Mouse (Mus musculus) MEL (cell line): Measurements from ENCODE around the gene Six4. TPM values are rescaled to one million over a fixed set of nuclear protein-coding genes. Genes with fewer than 3 reads are reported as not detected.

ENCODE experiments used
- DNase-seq: peaks from one replicate; pipeline ENCODE4 v3.0.0; 2011; ENCODE audit warnings: low read depth, low spot score
- H3K27ac ChIP-seq: 2 replicates; pipeline ENCODE4 v1.5.1; 2012; ENCODE audit warnings: low read depth, mild to moderate bottlenecking, control low read depth, low read length, moderate library complexity; ENCODE audit not compliant: control insufficient read depth
- H3K27me3 ChIP-seq, 2 experiments: fragments of 150-350 bp in 1 of 2; sonication (generic) in 1 of 2; 2 replicates each; pipeline ENCODE4 v1.6.1; 2012; ENCODE audit warnings: low read length in 2 of 2, mild to moderate bottlenecking in 2 of 2, improper control_type of control experiment in 1 of 2, moderate library complexity in 1 of 2; ENCODE audit not compliant: insufficient read depth in 2 of 2, control insufficient read depth in 1 of 2
- H3K36me3 ChIP-seq, 2 experiments: 2 replicates each; pipeline ENCODE4 v1.6.1; 2012 to 2014; ENCODE audit warnings: low read length in 2 of 2, improper control_type of control experiment in 1 of 2, inconsistent platforms in 1 of 2, mild to moderate bottlenecking in 1 of 2; ENCODE audit not compliant: insufficient read depth in 2 of 2, control insufficient read depth in 1 of 2
- H3K4me1 ChIP-seq, 2 experiments: fragments of 150-350 bp in 1 of 2; sonication (generic) in 1 of 2; 2 replicates each; pipeline ENCODE4 v1.6.1; 2012; ENCODE audit warnings: low read length in 2 of 2, improper control_type of control experiment in 1 of 2, mild to moderate bottlenecking in 1 of 2; ENCODE audit not compliant: insufficient read depth in 2 of 2, control insufficient read depth in 1 of 2
- H3K4me3 ChIP-seq, 2 experiments: fragments of 150-350 bp in 1 of 2; sonication (generic) in 1 of 2; 2 replicates each; pipeline ENCODE4 v1.5.1; 2012; ENCODE audit warnings: low read depth in 2 of 2, low read length in 2 of 2, mild to moderate bottlenecking in 2 of 2, moderate library complexity in 2 of 2, control low read depth in 1 of 2, improper control_type of control experiment in 1 of 2; ENCODE audit not compliant: control insufficient read depth in 1 of 2, insufficient read depth in 1 of 2
- H3K79me2 ChIP-seq: 2 replicates; pipeline ENCODE4 v1.6.1; 2012; ENCODE audit warnings: mild to moderate bottlenecking, low read length, moderate library complexity; ENCODE audit not compliant: control insufficient read depth, poor library complexity, insufficient read depth
- H3K9ac ChIP-seq: 2 replicates; pipeline ENCODE4 v1.6.1; 2012; ENCODE audit warnings: low read depth, mild to moderate bottlenecking, control low read depth, low read length, moderate library complexity; ENCODE audit not compliant: control insufficient read depth, poor library complexity, severe bottlenecking
- H3K9me3 ChIP-seq: fragments of 150-350 bp; sonication (generic); replicated peaks from 2 replicates; pipeline ENCODE4 v1.6.1; 2012; ENCODE audit warnings: mild to moderate bottlenecking, low read length, improper control_type of control experiment, moderate library complexity; ENCODE audit not compliant: insufficient read depth
- CHD1 ChIP-seq: IDR thresholded peaks from 2 replicates; pipeline ENCODE4 v1.6.1; 2012; ENCODE audit warnings: low read depth, mild to moderate bottlenecking, inconsistent platforms, low read length, improper control_type of control experiment
- CHD2 ChIP-seq: IDR thresholded peaks from 2 replicates; pipeline ENCODE4 v1.6.1; 2011; ENCODE audit warnings: low read length, improper control_type of control experiment
- E2F4 ChIP-seq: IDR thresholded peaks from 2 replicates; pipeline ENCODE4 v1.6.1; 2011; ENCODE audit warnings: low read depth, low read length, improper control_type of control experiment, borderline replicate concordance
- EP300 ChIP-seq, 2 experiments: IDR thresholded peaks; 2 replicates each; pipeline ENCODE4 v1.6.1; 2011; ENCODE audit warnings: improper control_type of control experiment in 2 of 2, low read length in 2 of 2, low read depth in 1 of 2, mild to moderate bottlenecking in 1 of 2
- ETS1 ChIP-seq: IDR thresholded peaks from 2 replicates; pipeline ENCODE4 v1.6.1; 2012; ENCODE audit warnings: low read depth, mild to moderate bottlenecking, inconsistent platforms, low read length, improper control_type of control experiment, moderate library complexity
- GABPA ChIP-seq: IDR thresholded peaks from 2 replicates; pipeline ENCODE4 v1.6.1; 2012; ENCODE audit warnings: low read depth, mild to moderate bottlenecking, inconsistent platforms, low read length, improper control_type of control experiment, moderate library complexity
- GATA1 ChIP-seq: IDR thresholded peaks from 2 replicates; pipeline ENCODE4 v1.6.1; 2011; ENCODE audit warnings: low read depth, low read length, improper control_type of control experiment
- MAFK ChIP-seq: IDR thresholded peaks from 2 replicates; pipeline ENCODE4 v1.6.1; 2011; ENCODE audit warnings: low read depth, mild to moderate bottlenecking, low read length, improper control_type of control experiment, borderline replicate concordance
- MEF2A ChIP-seq: IDR thresholded peaks from 2 replicates; pipeline ENCODE4 v1.6.1; 2014; ENCODE audit warnings: low read depth, mild to moderate bottlenecking, inconsistent platforms, low read length, improper control_type of control experiment; ENCODE audit not compliant: poor library complexity, insufficient replicate concordance, severe bottlenecking; ENCODE audit errors: extremely low read depth
- MYB ChIP-seq: IDR thresholded peaks from 2 replicates; pipeline ENCODE4 v1.6.1; 2011; ENCODE audit warnings: mild to moderate bottlenecking, low read depth, low read length, improper control_type of control experiment
- NELFE ChIP-seq: IDR thresholded peaks from 2 replicates; pipeline ENCODE4 v1.6.1; 2011; ENCODE audit warnings: low read depth, low read length, improper control_type of control experiment
- NRF1 ChIP-seq: IDR thresholded peaks from 2 replicates; pipeline ENCODE4 v1.6.1; 2014; ENCODE audit warnings: low read depth, mild to moderate bottlenecking, inconsistent platforms, low read length, improper control_type of control experiment, moderate library complexity; ENCODE audit not compliant: poor library complexity, insufficient read depth, severe bottlenecking
- RAD21 ChIP-seq: IDR thresholded peaks from 2 replicates; pipeline ENCODE4 v1.6.1; 2011; ENCODE audit warnings: mild to moderate bottlenecking, low read depth, low read length, improper control_type of control experiment
- SIN3A ChIP-seq: IDR thresholded peaks from 2 replicates; pipeline ENCODE4 v1.6.1; 2012; ENCODE audit warnings: low read length, improper control_type of control experiment, inconsistent platforms
- TCF12 ChIP-seq: IDR thresholded peaks from 2 replicates; pipeline ENCODE4 v1.6.1; 2014; ENCODE audit warnings: low read depth, mild to moderate bottlenecking, inconsistent platforms, low read length, improper control_type of control experiment, moderate library complexity
- USF2 ChIP-seq, 2 experiments: IDR thresholded peaks; 2 replicates each; pipeline ENCODE4 v1.6.1; 2011 to 2012; ENCODE audit warnings: improper control_type of control experiment in 2 of 2, low read length in 2 of 2, borderline replicate concordance in 1 of 2, inconsistent platforms in 1 of 2, low read depth in 1 of 2, mild to moderate bottlenecking in 1 of 2; ENCODE audit not compliant: insufficient read depth in 1 of 2
- ZC3H11A ChIP-seq: IDR thresholded peaks from 2 replicates; pipeline ENCODE4 v1.6.1; 2012; ENCODE audit warnings: low read depth, mild to moderate bottlenecking, inconsistent platforms, low read length, improper control_type of control experiment
- polyA plus RNA-seq, 2 experiments: library from polyadenylated mRNA; stranded (reverse) in 1 of 2; unstranded in 1 of 2; fragments of >175 nt in 1 of 2; fragments of >200 nt in 1 of 2; gene quantifications; 2 replicates each; pipeline versions ENCODE4 v1.2.1 to v1.2.4; 2012; ENCODE audit warnings: low replicate concordance in 2 of 2, low read depth in 1 of 2; ENCODE audit not compliant: insufficient read length in 2 of 2, insufficient read depth in 1 of 2, missing spikeins in 1 of 2
- total RNA-seq: library from RNA; depleted of rRNA; stranded (reverse); fragments of 300-350 nt; gene quantifications from 2 replicates; pipeline ENCODE4 v1.2.3, GENCODE M21; 2012

Gene Six4
- total and polyA plus RNA-seq, 3 experiments = not detected

DNA sequence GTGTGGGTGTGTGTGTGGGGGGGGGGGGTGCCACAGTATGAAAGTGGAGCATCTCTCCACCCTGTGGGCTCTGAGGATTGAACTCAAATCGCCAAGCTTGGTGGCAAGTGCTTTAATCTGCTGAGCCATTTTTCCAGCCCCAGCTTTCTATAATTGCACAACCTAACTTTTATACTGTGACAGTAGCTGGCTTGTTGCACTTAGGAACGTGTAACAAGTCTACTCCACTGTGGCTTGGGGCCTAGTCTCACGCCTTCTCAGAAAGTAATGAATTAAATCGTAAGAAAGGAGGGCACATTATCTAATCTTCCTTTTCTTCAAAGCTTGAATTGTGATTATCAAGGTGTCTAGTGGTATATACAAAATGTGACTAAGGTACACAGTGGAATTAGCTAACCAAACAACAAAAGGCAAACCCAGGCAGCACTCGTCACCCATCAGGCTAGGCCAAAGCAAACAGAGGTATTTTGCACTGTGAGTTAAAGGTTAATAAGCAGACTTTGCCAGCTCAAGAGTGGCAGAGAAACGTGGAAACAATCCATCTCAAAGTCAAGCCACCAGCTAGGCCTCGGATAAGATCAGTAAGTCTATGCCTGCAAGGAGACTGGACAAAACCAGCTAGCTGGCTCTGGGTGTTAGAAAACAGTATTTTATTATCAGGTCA lies 22.5 kb downstream of the Six4 start:
- Histone ChIP-seq H3K79me2 (no peaks in the 10 kb centered on the region), H3K27me3 (no peaks in the 10 kb centered on the region), H3K4me1 (peaks cover 0 to 4% of the 10 kb centered on the region in 2 experiments; a peak in 1 of 4 replicates), H3K9me3 (no peaks in the 10 kb centered on the region), H3K27ac (no peak overlapping the region), H3K4me3 (no peak overlapping the region), H3K36me3 (peaks cover 0 to 3% of the 10 kb centered on the region in 2 experiments; a peak in 1 of 4 replicates), H3K9ac (no peak overlapping the region)
- DNase-seq = no peak
- no peak for TF ChIP-seq CHD2
- TF ChIP-seq NRF1 = no peak
- no peak for TF ChIP-seq MAFK
- TF ChIP-seq MEF2A = no peak
- no peak for TF ChIP-seq TCF12
- TF ChIP-seq E2F4 = no peak
- no peak for TF ChIP-seq CHD1
- TF ChIP-seq ZC3H11A = no peak
- no peak for TF ChIP-seq MYB
- no peak for TF ChIP-seq USF2 (IDR thresholded peaks at IDR 0.05; ENCODE audit: borderline replicate concordance in 1 of 2, insufficient read depth in 1 of 2, low read depth in 1 of 2, low read length in 2 of 2)
- TF ChIP-seq GATA1 = no peak
- no peak for TF ChIP-seq NELFE

DNA sequence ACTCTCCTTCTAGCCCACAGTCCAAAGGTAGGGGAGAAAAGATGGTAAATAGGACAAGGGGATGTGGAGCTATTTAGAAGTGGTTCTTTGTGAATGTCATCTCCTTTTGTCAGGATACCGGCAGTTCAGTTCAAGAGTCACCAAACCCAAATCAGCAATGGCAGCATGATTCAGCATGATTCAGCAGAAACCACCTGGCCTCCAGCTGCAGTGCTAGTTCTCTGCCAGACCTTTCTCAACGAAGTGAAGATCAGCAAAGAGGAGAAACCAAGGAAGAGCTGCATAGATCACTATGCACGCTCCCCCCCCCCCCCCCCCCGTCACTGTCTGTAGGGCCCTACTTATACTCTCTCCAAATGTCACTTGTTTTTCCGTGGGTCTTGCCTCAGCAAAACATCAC lies 24.3 kb downstream of the Six4 start:
- peak; percentile 82 for DNase-seq
- H3K4me3 ChIP-seq = no peak overlapping the region
- H3K27ac ChIP-seq = no peak overlapping the region
- TF ChIP-seq SIN3A = peak; percentile 30; the same call in 1 of the 2 replicates
- TF ChIP-seq ETS1 = peak; percentile 95
- TF ChIP-seq MAFK = peak; percentile 86
- TF ChIP-seq RAD21 = no peak
- TF ChIP-seq GATA1 = no peak; the same call in 1 of the 2 replicates
- no peak for TF ChIP-seq NELFE
- TF ChIP-seq GABPA = peak; percentile 95
- TF ChIP-seq EP300 (IDR thresholded peaks at IDR 0.05; ENCODE audit: low read depth in 1 of 2, low read length in 2 of 2) = peak; percentile 38 to 66; a peak in 3 of 4 replicates
- H3K36me3 ChIP-seq = peaks cover 0 to 3% of the 10 kb centered on the region in 2 experiments; a peak in 1 of 4 replicates
- H3K9ac ChIP-seq = no peak overlapping the region
- no peaks in the 10 kb centered on the region for H3K27me3 ChIP-seq
- H3K9me3 ChIP-seq = no peaks in the 10 kb centered on the region
- peaks cover 0 to 4% of the 10 kb centered on the region in 2 experiments; a peak in 1 of 4 replicates for H3K4me1 ChIP-seq
- no peaks in the 10 kb centered on the region for H3K79me2 ChIP-seq
